Mouse (Mus musculus): Measurements from ENCODE around the gene Gm10715.
"Not testable (repeated sequence)": the region's sequence is repeated elsewhere in the genome, so short reads cannot be mapped to it uniquely, and the experiment has no call there.

The Gm10715 gene

DNA sequence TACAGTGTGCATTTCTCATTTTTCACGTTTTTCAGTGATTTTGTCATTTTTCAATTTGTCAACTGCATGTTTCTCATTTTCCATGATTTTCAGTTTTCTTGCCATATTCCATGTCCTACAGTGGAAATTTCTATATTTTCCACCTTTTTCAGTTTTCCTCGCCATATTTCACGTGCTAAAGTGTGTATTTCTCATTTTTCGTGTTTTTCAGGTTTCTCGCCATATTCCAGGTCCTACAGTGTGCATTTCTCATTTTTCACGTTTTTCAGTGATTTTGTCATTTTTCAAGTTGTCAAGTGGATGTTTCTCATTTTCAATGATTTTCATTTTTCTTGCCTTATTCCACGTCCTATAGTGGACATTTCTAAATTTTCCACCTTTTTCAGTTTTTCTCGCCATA, at the start of gene Gm10715:
Gene Gm10715, plus strand, starts transcription at position 301 of the 400 bp plus-strand sequence.
- not testable (repeated sequence) for DNase-seq (ENCODE audit: low spot score in 2 of 2)

DNA sequence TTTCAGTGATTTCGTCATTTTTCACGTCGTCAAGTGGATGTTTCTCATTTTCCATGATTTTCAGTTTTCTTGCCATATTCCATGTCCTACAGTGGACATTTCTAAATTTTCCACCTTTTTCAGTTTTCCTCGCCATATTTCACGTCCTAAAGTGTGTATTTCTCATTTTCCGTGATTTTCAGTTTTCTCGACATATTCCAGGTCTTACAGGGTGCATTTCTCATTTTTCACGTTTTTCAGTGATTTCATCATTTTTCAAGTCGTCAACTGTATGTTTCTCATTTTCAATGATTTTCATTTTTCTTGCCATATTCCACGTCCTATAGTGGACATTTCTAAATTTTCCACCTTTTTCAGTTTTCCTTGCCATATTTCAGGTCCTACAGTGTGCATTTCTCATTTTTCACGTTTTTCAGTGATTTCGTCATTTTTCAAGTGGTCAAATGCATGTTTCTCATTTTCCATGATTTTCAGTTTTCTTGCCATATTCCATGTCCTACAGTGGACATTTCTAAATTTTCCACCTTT, 36.2 kb upstream of the Gm10715 start, which contains the start of gene Gm10722:
Gene Gm10722, plus strand, starts transcription at position 478 of the 528 bp plus-strand sequence.
- peak; percentile 4 to 34 for DNase-seq (ENCODE audit: low spot score in 2 of 2)

DNA sequence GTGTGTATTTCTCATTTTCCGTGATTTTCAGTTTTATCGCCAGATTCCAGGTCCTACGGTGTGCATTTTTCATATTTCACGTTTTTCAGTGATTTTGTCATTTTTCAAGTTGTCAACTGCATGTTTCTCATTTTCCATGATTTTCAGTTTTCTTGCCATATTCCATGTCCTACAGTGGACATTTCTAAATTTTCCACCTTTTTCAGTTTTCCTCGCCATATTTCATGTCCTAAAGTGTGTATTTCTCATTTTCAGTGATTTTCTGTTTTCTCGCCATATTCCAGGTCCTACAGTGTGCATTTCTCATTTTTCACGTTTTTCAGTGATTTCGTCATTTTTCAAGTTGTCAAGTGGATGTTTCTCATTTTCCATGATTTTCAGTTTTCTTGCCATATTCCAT, 35.7 kb upstream of the Gm10715 start:
- peak; percentile 3 to 31 for DNase-seq (ENCODE audit: low spot score in 2 of 2)

GRCm38 (mm10) chr9:3001948-3002659, 34.6 kb upstream of the Gm10715 start:
- peak; percentile 98 to 100 for DNase-seq (ENCODE audit: low spot score in 2 of 2)

GRCm38 (mm10) chr9:3002794-3003396, 33.8 kb upstream of the Gm10715 start, which contains the start of gene Gm11168:
TSS of gene Gm11168 (plus strand) at chr9:3003346.
- DNase-seq (ENCODE audit: low spot score in 2 of 2) = not testable (repeated sequence)

- DNase-seq (ENCODE audit: low spot score in 2 of 2) = not testable (repeated sequence)
Observed at GRCm38 (mm10) chr9:3006179-3006578, 30.5 kb upstream of the Gm10715 start.

- DNase-seq (ENCODE audit: low spot score in 2 of 2) = peak; percentile 90 to 100
Observed at GRCm38 (mm10) chr9:3006636-3007035, 30.0 kb upstream of the Gm10715 start.

DNA sequence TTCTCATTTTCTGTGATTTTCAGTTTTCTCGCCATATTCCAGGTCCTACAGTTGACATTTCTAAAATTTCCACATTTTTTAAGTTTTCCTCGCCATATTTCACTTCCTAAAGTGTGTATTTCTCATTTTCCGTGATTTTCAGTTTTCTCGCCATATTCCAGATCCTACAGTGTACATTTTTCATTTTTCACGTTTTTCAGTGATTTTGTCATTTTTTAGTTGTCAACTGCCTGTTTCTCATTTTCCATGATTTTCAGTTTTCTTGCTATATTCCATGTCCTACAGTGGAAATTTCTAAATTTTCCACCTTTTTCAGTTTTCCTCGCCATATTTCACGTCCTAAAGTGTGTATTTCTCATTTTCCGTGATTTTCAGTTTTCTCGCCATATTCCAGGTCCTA, 29.4 kb upstream of the Gm10715 start:
- not testable (repeated sequence) for DNase-seq (ENCODE audit: low spot score in 2 of 2)

DNA sequence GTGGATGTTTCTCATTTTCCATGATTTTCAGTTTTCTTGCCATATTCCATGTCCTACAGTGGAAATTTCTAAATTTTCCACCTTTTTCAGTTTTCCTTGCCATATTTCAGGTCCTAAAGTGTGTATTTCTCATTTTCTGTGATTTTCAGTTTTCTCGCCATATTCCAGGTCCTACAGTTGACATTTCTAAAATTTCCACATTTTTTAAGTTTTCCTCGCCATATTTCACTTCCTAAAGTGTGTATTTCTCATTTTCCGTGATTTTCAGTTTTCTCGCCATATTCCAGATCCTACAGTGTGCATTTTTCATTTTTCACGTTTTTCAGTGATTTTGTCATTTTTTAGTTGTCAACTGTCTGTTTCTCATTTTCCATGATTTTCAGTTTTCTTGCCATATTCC, 27.3 kb upstream of the Gm10715 start:
- not testable (repeated sequence) for DNase-seq (ENCODE audit: low spot score in 2 of 2)

- not testable (repeated sequence) for DNase-seq (ENCODE audit: low spot score in 2 of 2)
Observed at GRCm38 (mm10) chr9:3012054-3012621, 24.5 kb upstream of the Gm10715 start.

DNA sequence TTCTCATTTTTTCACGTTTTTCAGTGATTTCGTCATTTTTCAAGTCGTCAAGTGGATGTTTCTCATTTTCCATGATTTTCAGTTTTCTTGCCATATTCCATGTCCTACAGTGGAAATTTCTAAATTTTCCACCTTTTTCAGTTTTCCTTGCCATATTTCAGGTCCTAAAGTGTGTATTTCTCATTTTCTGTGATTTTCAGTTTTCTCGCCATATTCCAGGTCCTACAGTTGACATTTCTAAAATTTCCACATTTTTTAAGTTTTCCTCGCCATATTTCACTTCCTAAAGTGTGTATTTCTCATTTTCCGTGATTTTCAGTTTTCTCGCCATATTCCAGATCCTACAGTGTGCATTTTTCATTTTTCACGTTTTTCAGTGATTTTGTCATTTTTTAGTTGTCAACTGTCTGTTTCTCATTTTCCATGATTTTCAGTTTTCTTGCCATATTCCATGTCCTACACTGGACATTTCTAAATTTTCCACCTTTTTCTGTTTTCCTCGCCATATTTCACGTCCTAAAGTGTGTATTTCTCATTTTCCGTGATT, 23.9 kb upstream of the Gm10715 start, which contains the start of gene Gm10721:
Gene Gm10721, plus strand, starts transcription at position 408 of the 547 bp plus-strand sequence.
- not testable (repeated sequence) for DNase-seq (ENCODE audit: low spot score in 2 of 2)

DNA sequence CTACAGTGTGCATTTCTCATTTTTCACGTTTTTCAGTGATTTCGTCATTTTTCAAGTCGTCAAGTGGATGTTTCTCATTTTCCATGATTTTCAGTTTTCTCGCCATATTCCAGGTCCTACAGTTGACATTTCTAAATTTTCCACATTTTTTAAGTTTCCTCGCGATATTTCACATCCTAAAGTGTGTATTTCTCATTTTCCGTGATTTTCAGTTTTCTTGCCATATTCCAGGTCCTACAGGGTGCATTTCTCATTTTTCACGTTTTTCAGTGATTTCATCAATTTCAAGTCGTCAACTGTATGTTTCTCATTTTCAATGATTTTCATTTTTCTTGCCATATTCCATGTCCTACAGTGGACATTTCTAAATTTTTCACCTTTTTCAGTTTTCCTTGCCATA, 21.3 kb upstream of the Gm10715 start, which contains the start of gene Gm10720:
Gene Gm10720, plus strand, starts transcription at position 301 of the 400 bp plus-strand sequence.
- DNase-seq (ENCODE audit: low spot score in 2 of 2) = not testable (repeated sequence)

DNA sequence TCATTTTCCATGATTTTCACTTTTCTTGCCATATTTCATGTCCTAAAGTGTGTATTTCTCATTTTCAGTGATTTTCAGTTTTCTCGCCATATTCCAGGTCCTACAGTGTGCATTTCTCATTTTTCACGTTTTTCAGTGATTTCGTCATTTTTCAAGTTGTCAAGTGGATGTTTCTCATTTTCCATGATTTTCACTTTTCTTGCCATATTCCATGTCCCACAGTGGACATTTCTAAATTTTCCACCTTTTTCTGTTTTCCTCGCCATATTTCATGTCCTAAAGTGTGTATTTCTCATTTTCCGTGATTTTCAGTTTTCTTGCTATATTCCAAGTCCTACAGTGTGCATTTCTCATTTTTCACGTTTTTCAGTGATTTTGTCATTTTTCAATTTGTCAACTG, 20.8 kb upstream of the Gm10715 start:
- not testable (repeated sequence) for DNase-seq (ENCODE audit: low spot score in 2 of 2)

DNA sequence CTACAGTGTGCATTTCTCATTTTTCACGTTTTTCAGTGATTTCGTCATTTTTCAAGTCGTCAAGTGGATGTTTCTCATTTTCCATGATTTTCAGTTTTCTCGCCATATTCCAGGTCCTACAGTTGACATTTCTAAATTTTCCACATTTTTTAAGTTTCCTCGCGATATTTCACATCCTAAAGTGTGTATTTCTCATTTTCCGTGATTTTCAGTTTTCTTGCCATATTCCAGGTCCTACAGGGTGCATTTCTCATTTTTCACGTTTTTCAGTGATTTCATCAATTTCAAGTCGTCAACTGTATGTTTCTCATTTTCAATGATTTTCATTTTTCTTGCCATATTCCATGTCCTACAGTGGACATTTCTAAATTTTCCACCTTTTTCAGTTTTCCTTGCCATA, 19.6 kb upstream of the Gm10715 start, which contains the start of gene Gm10719:
Gene Gm10719, plus strand, starts transcription at position 301 of the 400 bp plus-strand sequence.
- not testable (repeated sequence) for DNase-seq (ENCODE audit: low spot score in 2 of 2)

DNA sequence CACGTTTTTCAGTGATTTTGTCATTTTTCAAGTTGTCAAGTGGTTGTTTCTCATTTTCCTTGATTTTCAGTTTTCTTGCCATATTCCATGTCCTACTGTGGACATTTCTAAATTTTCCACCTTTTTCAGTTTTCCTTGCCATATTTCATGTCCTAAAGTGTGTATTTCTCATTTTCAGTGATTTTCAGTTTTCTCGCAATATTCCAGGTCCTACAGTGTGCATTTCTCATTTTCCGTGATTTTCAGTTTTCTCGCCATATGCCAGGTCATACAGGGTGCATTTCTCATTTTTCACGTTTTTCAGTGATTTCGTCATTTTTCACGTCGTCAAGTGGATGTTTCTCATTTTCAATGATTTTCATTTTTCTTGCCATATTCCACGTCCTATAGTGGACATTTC, 17.7 kb upstream of the Gm10715 start:
- peak; percentile 82 to 93 for DNase-seq (ENCODE audit: low spot score in 2 of 2)

DNA sequence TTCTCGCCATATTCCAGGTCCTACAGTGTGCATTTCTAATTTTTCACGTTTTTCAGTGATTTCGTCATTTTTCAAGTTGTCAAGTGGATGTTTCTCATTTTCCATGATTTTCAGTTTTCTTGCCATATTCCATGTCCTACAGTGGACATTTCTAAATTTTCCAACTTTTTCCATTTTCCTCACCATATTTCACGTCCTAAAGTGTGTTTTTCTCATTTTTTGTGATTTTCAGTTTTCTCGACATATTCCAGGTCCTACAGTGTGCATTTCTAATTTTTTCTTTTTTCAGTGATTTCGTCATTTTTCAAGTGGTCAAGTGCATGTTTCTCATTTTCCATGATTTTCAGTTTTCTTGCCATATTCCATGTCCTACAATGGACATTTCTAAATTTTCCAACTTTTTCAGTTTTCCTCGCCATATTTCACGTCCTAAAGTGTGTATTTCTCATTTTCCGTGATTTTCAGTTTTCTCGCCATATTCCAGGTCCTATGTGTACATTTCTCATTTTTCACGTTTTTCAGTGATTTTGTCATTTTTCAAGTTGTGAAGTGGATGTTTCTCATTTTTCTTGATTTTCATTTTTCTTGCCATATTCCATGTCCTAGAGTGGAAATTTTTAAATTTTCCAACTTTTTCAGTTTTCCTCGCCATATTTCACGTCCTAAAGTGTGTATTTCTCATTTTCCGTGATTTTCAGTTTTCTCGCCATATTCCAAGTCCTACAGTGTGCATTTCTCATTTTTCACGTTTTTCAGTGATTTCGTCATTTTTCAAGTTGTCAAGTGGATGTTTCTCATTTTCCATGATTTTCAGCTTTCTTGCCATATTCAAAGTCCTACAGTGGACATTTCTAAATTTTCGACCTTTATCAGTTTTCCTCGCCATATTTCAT, 16.6 kb upstream of the Gm10715 start:
- peak; percentile 55 to 74 for DNase-seq (ENCODE audit: low spot score in 2 of 2)

DNA sequence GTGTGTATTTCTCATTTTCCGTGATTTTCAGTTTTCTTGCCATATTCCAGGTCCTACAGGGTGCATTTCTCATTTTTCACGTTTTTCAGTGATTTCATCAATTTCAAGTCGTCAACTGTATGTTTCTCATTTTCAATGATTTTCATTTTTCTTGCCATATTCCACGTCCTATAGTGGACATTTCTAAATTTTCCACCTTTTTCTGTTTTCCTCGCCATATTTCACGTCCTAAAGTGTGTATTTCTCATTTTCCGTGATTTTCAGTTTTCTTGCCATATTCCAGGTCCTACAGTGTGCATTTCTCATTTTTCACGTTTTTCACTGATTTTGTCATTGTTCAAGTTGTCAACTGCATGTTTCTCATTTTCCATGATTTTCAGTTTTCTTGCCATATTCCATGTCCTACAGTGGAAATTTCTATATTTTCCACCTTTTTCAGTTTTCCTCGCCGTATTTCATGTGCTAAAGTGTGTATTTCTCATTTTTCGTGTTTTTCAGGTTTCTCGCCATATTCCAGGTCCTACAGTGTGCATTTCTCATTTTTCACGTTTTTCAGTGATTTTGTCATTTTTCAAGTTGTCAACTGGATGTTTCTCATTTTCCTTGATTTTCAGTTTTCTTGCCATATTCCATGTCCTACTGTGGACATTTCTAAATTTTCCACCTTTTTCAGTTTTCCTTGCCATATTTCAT, 14.2 kb upstream of the Gm10715 start:
- peak; percentile 60 to 78 for DNase-seq (ENCODE audit: low spot score in 2 of 2)

DNA sequence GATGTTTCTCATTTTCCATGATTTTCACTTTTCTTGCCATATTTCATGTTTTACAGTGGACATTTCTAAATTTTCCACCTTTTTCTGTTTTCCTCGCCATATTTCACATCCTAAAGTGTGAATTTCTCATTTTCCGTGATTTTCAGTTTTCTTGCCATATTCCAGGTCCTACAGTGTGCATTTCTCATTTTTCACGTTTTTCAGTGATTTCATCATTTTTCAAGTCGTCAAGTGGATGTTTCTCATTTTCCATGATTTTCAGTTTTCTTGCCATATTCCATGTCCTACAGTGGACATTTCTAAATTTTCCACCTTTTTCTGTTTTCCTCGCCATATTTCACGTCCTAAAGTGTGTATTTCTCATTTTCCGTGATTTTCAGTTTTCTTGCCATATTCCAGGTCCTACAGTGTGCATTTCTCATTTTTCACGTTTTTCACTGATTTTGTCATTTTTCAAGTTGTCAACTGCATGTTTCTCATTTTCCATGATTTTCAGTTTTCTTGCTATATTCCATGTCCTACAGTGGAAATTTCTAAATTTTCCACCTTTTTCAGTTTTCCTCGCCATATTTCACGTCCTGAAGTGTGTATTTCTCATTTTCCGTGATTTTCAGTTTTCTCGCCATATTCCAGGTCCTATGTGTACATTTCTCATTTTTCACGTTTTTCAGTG, 13.2 kb upstream of the Gm10715 start, which contains the start of gene Gm10718:
Gene Gm10718, plus strand, starts transcription at position 236 of the 673 bp plus-strand sequence.
- peak; percentile 3 to 19 for DNase-seq (ENCODE audit: low spot score in 2 of 2)

DNA sequence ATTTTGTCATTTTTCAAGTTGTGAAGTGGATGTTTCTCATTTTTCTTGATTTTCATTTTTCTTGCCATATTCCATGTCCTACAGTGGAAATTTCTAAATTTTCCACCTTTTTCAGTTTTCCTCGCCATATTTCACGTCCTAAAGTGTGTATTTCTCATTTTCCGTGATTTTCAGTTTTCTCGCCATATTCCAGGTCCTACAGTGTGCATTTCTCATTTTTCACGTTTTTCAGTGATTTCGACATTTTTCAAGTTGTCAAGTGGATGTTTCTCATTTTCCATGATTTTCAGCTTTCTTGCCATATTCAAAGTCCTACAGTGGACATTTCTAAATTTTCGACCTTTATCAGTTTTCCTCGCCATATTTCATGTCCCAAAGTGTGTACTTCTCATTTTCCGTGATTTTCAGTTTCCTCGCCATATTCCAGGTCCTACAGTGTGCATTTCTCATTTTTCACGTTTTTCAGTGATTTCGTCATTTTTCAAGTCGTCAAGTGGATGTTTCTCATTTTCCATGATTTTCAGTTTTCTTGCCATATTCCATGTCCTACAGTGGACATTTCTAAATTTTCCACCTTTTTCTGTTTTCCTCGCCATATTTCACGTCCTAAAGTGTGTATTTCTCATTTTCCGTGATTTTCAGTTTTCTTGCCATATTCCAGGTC, 12.6 kb upstream of the Gm10715 start:
- peak; percentile 73 to 85 for DNase-seq (ENCODE audit: low spot score in 2 of 2)
